Mouse (Mus musculus) testis, adult 2 months (tissue): ENCODE results near the gene Fam240a. TPM values are rescaled to one million over a fixed set of nuclear protein-coding genes. Genes with fewer than 3 reads are reported as not detected.

Experiments used
- H3K27ac ChIP-seq: fragments of 200-500 bp; 2 replicates; pipeline ENCODE4 v1.5.1; 2012; ENCODE audit warnings: low read depth, low read length; ENCODE audit not compliant: control insufficient read depth, insufficient read depth
- H3K27me3 ChIP-seq: fragments of 200-500 bp; 2 replicates; pipeline ENCODE4 v1.6.1; 2012; ENCODE audit warnings: mild to moderate bottlenecking, low read length, moderate library complexity; ENCODE audit not compliant: control insufficient read depth, insufficient read depth
- H3K36me3 ChIP-seq: fragments of 200-500 bp; 2 replicates; pipeline ENCODE4 v1.6.1; 2012; ENCODE audit warnings: mild to moderate bottlenecking, low read length; ENCODE audit not compliant: control insufficient read depth, insufficient read depth
- H3K4me1 ChIP-seq: fragments of 200-500 bp; 2 replicates; pipeline ENCODE4 v1.6.1; 2012; ENCODE audit warnings: low read length; ENCODE audit not compliant: control insufficient read depth, insufficient read depth
- H3K4me3 ChIP-seq: fragments of 200-500 bp; 2 replicates; pipeline ENCODE4 v1.5.1; 2012; ENCODE audit warnings: low read depth, mild to moderate bottlenecking, low read length, moderate library complexity, mixed read lengths; ENCODE audit not compliant: control insufficient read depth
- CTCF ChIP-seq: fragments of 200-500 bp; IDR thresholded peaks from 2 replicates; pipeline ENCODE4 v1.5.1; 2012; ENCODE audit warnings: low read depth, mild to moderate bottlenecking, inconsistent platforms, low read length, moderate library complexity; ENCODE audit not compliant: control insufficient read depth, insufficient read depth, insufficient replicate concordance
- POLR2A ChIP-seq: fragments of 200-500 bp; IDR thresholded peaks from 2 replicates; pipeline ENCODE4 v1.6.1; 2012; ENCODE audit warnings: low read depth, mild to moderate bottlenecking, inconsistent platforms, low read length, moderate library complexity; ENCODE audit not compliant: control insufficient read depth
- polyA plus RNA-seq: library from polyadenylated mRNA; depleted of rRNA; stranded (reverse); fragments of >200 nt; gene quantifications from 2 replicates; pipeline ENCODE4 v1.2.3, GENCODE M21; 2012

Fam240a gene
- polyA plus RNA-seq, 1 experiment = not detected

DNA sequence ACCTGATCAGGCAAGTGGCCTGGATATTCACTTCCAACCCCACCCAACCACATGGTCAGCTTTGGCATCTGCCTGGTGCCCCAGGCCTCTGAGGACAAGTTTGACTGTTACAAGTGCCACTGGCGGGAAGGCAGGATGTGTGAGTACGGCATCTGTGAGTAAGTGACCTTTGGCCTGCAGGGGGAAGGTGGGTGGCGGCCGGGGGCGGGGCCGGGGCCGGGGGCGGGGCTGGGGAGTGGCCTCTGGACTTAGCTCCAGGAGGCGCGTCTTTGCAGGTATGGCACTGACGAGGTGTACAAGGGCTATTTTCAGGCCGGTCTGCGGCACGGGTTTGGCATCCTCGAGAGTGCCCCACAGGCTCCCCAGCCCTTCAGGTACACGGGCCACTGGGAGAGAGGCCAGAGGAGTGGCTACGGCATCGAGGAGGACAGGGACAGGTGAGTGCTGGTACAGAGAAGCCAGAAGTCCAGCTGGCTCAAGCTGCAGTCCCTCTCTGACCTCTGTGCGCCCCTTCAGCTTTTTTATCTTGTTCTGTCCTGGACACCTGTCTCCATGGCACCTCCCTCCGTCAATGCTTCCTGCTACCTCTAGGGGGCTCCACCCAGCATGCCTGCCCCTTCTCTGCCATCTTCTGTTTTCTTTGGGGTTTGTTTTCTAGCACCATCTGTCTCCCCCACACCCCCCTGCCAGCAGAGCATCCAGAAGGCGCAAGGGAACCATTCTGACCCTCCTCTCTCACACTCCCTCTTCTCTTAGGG is 26.5 kb downstream of the Fam240a start:
- Histone ChIP-seq H3K27me3 (no peaks in the 10 kb centered on the region), H3K27ac (no peak overlapping the region), H3K4me3 (no peak overlapping the region), H3K36me3 (no peaks in the 10 kb centered on the region), H3K4me1 (peaks cover 2% of the 10 kb centered on the region)
- no peak for TF ChIP-seq POLR2A
- peak; percentile 70; the same call in 1 of the 2 replicates for TF ChIP-seq CTCF

GRCm38 (mm10) chr9:110888935-110889334 is 27.7 kb downstream of the Fam240a start:
- Histone ChIP-seq H3K36me3 (no peaks in the 10 kb centered on the region), H3K27me3 (no peaks in the 10 kb centered on the region), H3K4me3 (no peak overlapping the region), H3K4me1 (peaks cover 2% of the 10 kb centered on the region), H3K27ac (no peak overlapping the region)
- TF ChIP-seq POLR2A (no peak), CTCF (no peak)

GRCm38 (mm10) chr9:110887388-110888303 is 29.0 kb downstream of the Fam240a start:
- TF ChIP-seq CTCF = no peak
- TF ChIP-seq POLR2A = no peak
- H3K4me1 ChIP-seq = peaks cover 2% of the 10 kb centered on the region
- H3K27me3 ChIP-seq = no peaks in the 10 kb centered on the region
- H3K27ac ChIP-seq = no peak overlapping the region
- H3K36me3 ChIP-seq = no peaks in the 10 kb centered on the region
- H3K4me3 ChIP-seq = no peak overlapping the region

DNA sequence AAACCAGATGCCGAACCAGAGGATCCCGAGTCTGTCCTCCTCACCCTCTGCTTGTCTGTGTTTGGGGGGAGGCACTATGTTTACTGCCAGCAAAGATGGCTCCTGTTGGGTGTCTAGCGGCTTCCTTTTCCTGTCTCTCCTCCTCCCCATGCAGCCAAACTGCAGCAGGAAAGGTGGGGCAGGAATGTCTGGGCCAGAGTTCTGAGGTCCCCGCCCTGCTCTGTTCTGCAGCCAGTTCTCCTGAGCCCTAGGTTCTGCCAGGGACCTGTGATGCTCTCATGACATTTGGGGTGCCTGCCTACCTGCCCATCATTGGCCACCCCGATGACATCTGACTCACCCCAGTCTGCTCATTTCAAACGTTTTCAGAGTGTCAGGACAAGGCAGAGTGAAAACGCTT is 34.7 kb downstream of the Fam240a start:
- no peak overlapping the region for H3K4me3 ChIP-seq
- no peak for TF ChIP-seq CTCF
- no peak for TF ChIP-seq POLR2A
- no peaks in the 10 kb centered on the region for H3K27me3 ChIP-seq
- no peaks in the 10 kb centered on the region for H3K36me3 ChIP-seq
- H3K4me1 ChIP-seq = peaks cover 24% of the 10 kb centered on the region
- H3K27ac ChIP-seq = no peak overlapping the region

DNA sequence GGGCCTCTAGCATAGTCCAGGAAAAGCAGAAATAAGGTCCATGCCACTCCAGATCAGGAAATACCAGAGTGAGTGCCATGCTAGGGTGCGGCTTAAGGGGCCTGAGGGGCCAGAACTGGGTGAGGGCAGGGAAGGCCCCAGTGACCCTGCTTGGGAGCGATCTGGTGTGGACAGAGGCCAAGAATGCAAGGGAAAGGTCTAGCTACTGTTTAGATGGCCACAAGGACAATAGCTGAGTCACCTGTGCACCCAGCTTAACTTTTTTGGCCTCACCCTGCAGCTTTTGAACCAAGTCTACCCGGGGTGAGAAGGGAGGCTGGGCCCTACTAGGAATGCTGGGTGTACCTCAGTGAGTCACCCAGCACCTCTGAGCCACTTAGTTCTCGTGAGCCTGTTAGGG is 35.9 kb downstream of the Fam240a start:
- TF ChIP-seq CTCF (no peak), POLR2A (no peak)
- Histone ChIP-seq H3K27ac (no peak overlapping the region; the same call in 1 of the 2 replicates), H3K27me3 (no peaks in the 10 kb centered on the region), H3K4me3 (peak overlapping the region; percentile 83), H3K36me3 (no peaks in the 10 kb centered on the region), H3K4me1 (peaks cover 24% of the 10 kb centered on the region)

DNA sequence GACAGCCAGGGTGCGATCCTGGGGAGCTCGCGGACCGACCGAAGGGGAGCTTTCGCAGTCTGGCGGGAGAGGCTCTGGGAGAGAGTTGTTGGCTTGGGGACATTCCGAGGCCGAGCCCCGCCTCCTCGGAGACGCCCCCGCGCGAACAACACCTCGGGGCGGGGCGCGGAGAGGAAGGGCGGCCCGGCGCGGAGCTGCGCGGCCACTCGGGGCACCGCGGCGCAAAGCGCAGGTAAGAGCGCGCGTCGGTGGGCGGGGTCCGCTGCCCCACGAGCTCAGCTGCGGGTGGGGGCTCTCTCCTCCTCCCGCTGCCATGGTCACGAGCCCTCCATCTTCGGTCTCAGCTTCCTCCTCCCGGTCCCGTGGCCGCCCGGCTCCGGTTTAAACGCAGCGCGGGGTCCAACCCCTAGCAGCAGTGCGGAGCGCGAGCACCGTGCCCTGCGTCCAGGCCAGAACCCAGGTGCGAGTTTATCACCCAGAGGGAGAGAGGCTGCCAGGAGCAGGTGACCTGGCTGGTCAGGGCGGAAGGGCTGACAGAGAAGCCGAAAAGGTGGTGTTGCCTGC is 36.6 kb downstream of the Fam240a start, which contains the start of gene Tmie:
TSS of gene Tmie (minus strand) at position 116 of the 564 bp plus-strand sequence.
- peaks cover 24% of the 10 kb centered on the region for H3K4me1 ChIP-seq
- H3K36me3 ChIP-seq = no peaks in the 10 kb centered on the region
- no peaks in the 10 kb centered on the region for H3K27me3 ChIP-seq
- peak within 1 kb of the TSS; percentile 88 for H3K27ac ChIP-seq
- TF ChIP-seq CTCF (no peak), POLR2A (peak; percentile 52)
- peak within 1 kb of the TSS; percentile 83 for H3K4me3 ChIP-seq

- no peaks in the 10 kb centered on the region for H3K27me3 ChIP-seq
- TF ChIP-seq CTCF (no peak), POLR2A (no peak)
- H3K27ac ChIP-seq = peak within 1 kb of the TSS; percentile 88
- H3K4me3 ChIP-seq = peak within 1 kb of the TSS; percentile 83
- no peaks in the 10 kb centered on the region for H3K36me3 ChIP-seq
- peaks cover 27% of the 10 kb centered on the region for H3K4me1 ChIP-seq
These were observed 37.3 kb downstream of the Fam240a start, which contains the start of gene Als2cl for GRCm38 (mm10) chr9:110879191-110879920. Als2cl (plus strand) TSS chr9:110879870.
